14 mouse cellular contexts compared by ENCODE assay signal in genomic region chr11:36395803-36396710, GRCm38 (mm10).
DNase-seq lines count a peak whose midpoint lies in the region; ATAC-seq and TF ChIP-seq lines count a peak whose summit lies in the region.
"Had no signal": no experiment of that assay in that cellular context is flagged by ENCODE, and none has a peak within 500 bp of the region (broad histone marks: within the 10 kb centered on the region; RNA-seq: fewer than 3 reads in every experiment).

No protein-coding gene starts in this region.

- no peaks in the 10 kb centered on the region for H3K27me3 ChIP-seq in hindbrain, embryonic 13.5 days
- H3K27me3 ChIP-seq in hindbrain, embryonic 12.5 days = no peaks in the 10 kb centered on the region
- H3K27me3 ChIP-seq in MEL (ENCODE audit: control insufficient read depth in 1 of 2, insufficient read depth in 2 of 2, low read length in 2 of 2) = no peaks in the 10 kb centered on the region
- H3K27me3 ChIP-seq in limb, embryonic 10.5 days (ENCODE audit: low read depth, poor library complexity, severe bottlenecking) = no peaks in the 10 kb centered on the region
- no peaks in the 10 kb centered on the region for H3K27me3 ChIP-seq in intestine, embryonic 15.5 days (replicated peaks)
- H3K27me3 ChIP-seq: CH12.LX; lung, embryonic 15.5 days; neural tube, embryonic 13.5 days had no signal

- no peak for TF ChIP-seq EP300 in MEL (IDR thresholded peaks at IDR 0.05; ENCODE audit: low read depth in 1 of 2, low read length in 2 of 2)

- DNase-seq in MEL (ENCODE audit: low read depth, low spot score) = peak; percentile 15
- DNase-seq in embryo, embryonic 9.5 days (ENCODE audit: extremely low spot score) = peak; percentile 39
- peak; percentile 44 for DNase-seq in limb, embryonic 10.5 days (ENCODE audit: low spot score)
- no peak for DNase-seq in gastrocnemius, postnatal 4 days (ENCODE audit: low spot score in 2 of 2)
- DNase-seq: gastrocnemius, postnatal 10 days; spleen, adult 18-20 months; thymus, postnatal 14 days had no signal

- H3K9me3 ChIP-seq in hindbrain, embryonic 13.5 days = no peaks in the 10 kb centered on the region
- H3K9me3 ChIP-seq in hindbrain, embryonic 12.5 days (replicated peaks) = no peaks in the 10 kb centered on the region
- no peaks in the 10 kb centered on the region for H3K9me3 ChIP-seq in MEL (replicated peaks; ENCODE audit: insufficient read depth, low read length)
- H3K9me3 ChIP-seq in limb, embryonic 10.5 days (replicated peaks) = no peaks in the 10 kb centered on the region
- no peaks in the 10 kb centered on the region for H3K9me3 ChIP-seq in intestine, embryonic 15.5 days
- H3K9me3 ChIP-seq: lung, embryonic 15.5 days; neural tube, embryonic 13.5 days had no signal

- no peak for TF ChIP-seq POLR2A in MEL (IDR thresholded peaks at IDR 0.05; ENCODE audit: control insufficient read depth in 1 of 2, insufficient read depth in 1 of 2, low read depth in 1 of 2, low read length in 2 of 2, poor library complexity in 1 of 2)

- TF ChIP-seq CTCF in MEL (IDR thresholded peaks at IDR 0.05 in 2 of 3, conservative IDR thresholded peaks at IDR 0.05 in 1 of 3; ENCODE audit: control insufficient read depth in 1 of 3, insufficient read depth in 1 of 3, low read depth in 2 of 3, low read length in 3 of 3, poor library complexity in 1 of 3, severe bottlenecking in 1 of 3) = no peak

- no peaks in the 10 kb centered on the region for H3K79me2 ChIP-seq in MEL (ENCODE audit: control insufficient read depth, insufficient read depth, low read length, poor library complexity)

- WGBS in hindbrain, embryonic 13.5 days = 37% methylated on average over 12 of the region's 12 CpGs
- 42% methylated on average over 12 of the region's 12 CpGs for WGBS in hindbrain, embryonic 12.5 days
- WGBS in limb, embryonic 10.5 days = 54% methylated on average over 12 of the region's 12 CpGs
- 53% methylated on average over 12 of the region's 12 CpGs for WGBS in intestine, embryonic 15.5 days

- H3K4me3 ChIP-seq in hindbrain, embryonic 13.5 days = no peak overlapping the region
- no peak overlapping the region for H3K4me3 ChIP-seq in hindbrain, embryonic 12.5 days
- H3K4me3 ChIP-seq in MEL (ENCODE audit: control insufficient read depth in 1 of 2, insufficient read depth in 1 of 2, low read depth in 2 of 2, low read length in 2 of 2) = no peak overlapping the region
- H3K4me3 ChIP-seq in limb, embryonic 10.5 days = no peak overlapping the region
- H3K4me3 ChIP-seq in intestine, embryonic 15.5 days (replicated peaks) = no peak overlapping the region
- H3K4me3 ChIP-seq: lung, embryonic 15.5 days; neural tube, embryonic 13.5 days had no signal

- peaks cover 15% of the 10 kb centered on the region for H3K4me1 ChIP-seq in hindbrain, embryonic 13.5 days (replicated peaks)
- peaks cover 10% of the 10 kb centered on the region for H3K4me1 ChIP-seq in hindbrain, embryonic 12.5 days
- H3K4me1 ChIP-seq in MEL (ENCODE audit: control insufficient read depth in 1 of 2, insufficient read depth in 2 of 2, low read length in 2 of 2) = no peaks in the 10 kb centered on the region
- H3K4me1 ChIP-seq in limb, embryonic 10.5 days = no peaks in the 10 kb centered on the region
- H3K4me1 ChIP-seq in intestine, embryonic 15.5 days (replicated peaks) = no peaks in the 10 kb centered on the region
- H3K4me1 ChIP-seq: lung, embryonic 15.5 days had no signal

- ATAC-seq in hindbrain, embryonic 13.5 days (ENCODE audit: low FRiP score) = no peak
- ATAC-seq in hindbrain, embryonic 12.5 days (ENCODE audit: low FRiP score) = no peak
- ATAC-seq in intestine, embryonic 15.5 days = no peak
- ATAC-seq in cerebellum, adult (ENCODE audit: insufficient number of reproducible peaks, low FRiP score, low TSS enrichment) = no peak

- no peak overlapping the region for H3K4me2 ChIP-seq in hindbrain, embryonic 13.5 days
- no peak overlapping the region for H3K4me2 ChIP-seq in hindbrain, embryonic 12.5 days (replicated peaks)
- no peak overlapping the region for H3K4me2 ChIP-seq in intestine, embryonic 15.5 days (replicated peaks)
- H3K4me2 ChIP-seq: lung, embryonic 15.5 days; neural tube, embryonic 13.5 days had no signal

- no peaks in the 10 kb centered on the region for H3K36me3 ChIP-seq in hindbrain, embryonic 13.5 days
- no peaks in the 10 kb centered on the region for H3K36me3 ChIP-seq in hindbrain, embryonic 12.5 days
- no peaks in the 10 kb centered on the region for H3K36me3 ChIP-seq in MEL (ENCODE audit: control insufficient read depth in 1 of 2, insufficient read depth in 2 of 2, low read length in 2 of 2)
- H3K36me3 ChIP-seq in limb, embryonic 10.5 days = no peaks in the 10 kb centered on the region
- H3K36me3 ChIP-seq in intestine, embryonic 15.5 days = no peaks in the 10 kb centered on the region
- H3K36me3 ChIP-seq: lung, embryonic 15.5 days; neural tube, embryonic 13.5 days had no signal

- peak overlapping the region; percentile 44; the same call in 1 of the 2 replicates for H3K27ac ChIP-seq in hindbrain, embryonic 13.5 days
- no peak overlapping the region for H3K27ac ChIP-seq in hindbrain, embryonic 12.5 days
- H3K27ac ChIP-seq in MEL (ENCODE audit: control insufficient read depth, low read depth, low read length) = no peak overlapping the region
- no peak overlapping the region for H3K27ac ChIP-seq in limb, embryonic 10.5 days
- no peak overlapping the region for H3K27ac ChIP-seq in intestine, embryonic 15.5 days
- H3K27ac ChIP-seq: lung, embryonic 15.5 days; neural tube, embryonic 13.5 days had no signal

- H3K9ac ChIP-seq in hindbrain, embryonic 13.5 days = no peak overlapping the region
- H3K9ac ChIP-seq in hindbrain, embryonic 12.5 days = no peak overlapping the region
- no peak overlapping the region for H3K9ac ChIP-seq in MEL (ENCODE audit: control insufficient read depth, low read depth, low read length, poor library complexity, severe bottlenecking)
- H3K9ac ChIP-seq in intestine, embryonic 15.5 days = no peak overlapping the region
- H3K9ac ChIP-seq: lung, embryonic 15.5 days; neural tube, embryonic 13.5 days had no signal

- TF ChIP-seq RAD21 in MEL (IDR thresholded peaks at IDR 0.05; ENCODE audit: low read depth, low read length) = no peak

TF ChIP-seq in MEL, 35 proteins besides CTCF, POLR2A, EP300 and RAD21:
- no peak for TF ChIP-seq ZMIZ1 (IDR thresholded peaks at IDR 0.05; ENCODE audit: low read depth, low read length)
- TF ChIP-seq TCF12 (IDR thresholded peaks at IDR 0.05; ENCODE audit: low read depth, low read length) = no peak
- TF ChIP-seq E2F4 (IDR thresholded peaks at IDR 0.05; ENCODE audit: borderline replicate concordance, low read depth, low read length) = no peak
- no peak for TF ChIP-seq CHD1 (IDR thresholded peaks at IDR 0.05; ENCODE audit: low read depth, low read length)
- TF ChIP-seq BHLHE40 (IDR thresholded peaks at IDR 0.05; ENCODE audit: borderline replicate concordance, low read depth, low read length) = no peak
- no peak for TF ChIP-seq MAZ (IDR thresholded peaks at IDR 0.05; ENCODE audit: low read depth, low read length)
- TF ChIP-seq MYB (IDR thresholded peaks at IDR 0.05; ENCODE audit: low read depth, low read length) = no peak
- no peak for TF ChIP-seq MYC (IDR thresholded peaks at IDR 0.05; ENCODE audit: low read depth, low read length)
- TF ChIP-seq NRF1 (IDR thresholded peaks at IDR 0.05; ENCODE audit: insufficient read depth, low read depth, low read length, poor library complexity, severe bottlenecking) = no peak
- TF ChIP-seq GATA1 (IDR thresholded peaks at IDR 0.05; ENCODE audit: low read depth, low read length) = no peak
- TF ChIP-seq SIN3A (IDR thresholded peaks at IDR 0.05; ENCODE audit: low read length) = no peak

Comparison
In these comparisons a context has a peak if more than half of its experiments do, and no peak if none do; other contexts are left out.
1. DNase-seq: peak in MEL (single experiment), embryo, embryonic 9.5 days (single experiment) and limb, embryonic 10.5 days (single experiment); none in gastrocnemius, postnatal 4 days (0 of 2).